Mouse (Mus musculus) erythroblast, embryonic 14.5 days (primary cell): ENCODE data around the gene Kcna6.

Source experiments
- GATA1 ChIP-seq: IDR thresholded peaks from 2 replicates; pipeline ENCODE4 v1.6.1; 2012; ENCODE audit warnings: low read length, inconsistent platforms, mixed read lengths
- TAL1 ChIP-seq: IDR thresholded peaks from 3 replicates; pipeline ENCODE4 v1.6.1; 2012; ENCODE audit warnings: low read length, inconsistent platforms, mixed read lengths

DNA sequence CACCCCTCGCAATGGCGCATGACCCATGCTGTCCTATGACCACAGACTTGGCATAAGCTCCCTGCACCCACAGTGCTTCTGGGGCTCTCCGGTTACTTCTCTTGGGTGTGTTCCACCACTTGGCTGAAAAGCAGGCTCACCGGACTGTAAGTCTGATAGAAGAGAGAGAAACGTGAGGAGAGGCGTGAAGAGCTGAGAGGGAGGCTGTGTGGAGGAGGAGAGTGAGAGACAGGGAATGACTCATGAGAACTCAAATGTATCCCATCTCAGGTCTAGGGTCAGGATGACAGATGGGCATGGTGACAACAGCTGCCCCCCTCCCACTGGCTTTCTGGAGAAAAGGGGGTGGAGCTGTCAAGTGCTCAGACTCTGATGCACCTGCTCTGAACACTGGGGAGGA, 34.5 kb downstream of the Kcna6 start:
- TF ChIP-seq GATA1 (no peak), TAL1 (no peak)
